Mouse (Mus musculus) heart, embryonic 14.5 days (tissue): ENCODE measurements at regions not wholly inside any gene's neighbourhood (a gene's known extent, or its start where the extent isn't known, plus 50 kb on each side); places are given as distances from the start of the nearest gene placed in this dataset.

ENCODE experiments used
- ATAC-seq: fragments of 200-750 bp; cut with Nextera tagmentation; 2 replicates; pipeline ENCODE4 v1.8.0; 2017; ENCODE audit warnings: low read depth, moderate TSS enrichment; ENCODE audit not compliant: insufficient number of reproducible peaks, insufficient read depth, low FRiP score
- H3K27ac ChIP-seq, 2 experiments: fragments of 200-500 bp in 1 of 2; fragments of 300-500 bp in 1 of 2; sonication (generic) in 1 of 2; replicated peaks in 1 of 2; 2 replicates each; pipeline ENCODE4 v1.5.1; 2012 to 2014; ENCODE audit warnings: low read depth in 2 of 2, low read length in 2 of 2, control low read depth in 1 of 2, mild to moderate bottlenecking in 1 of 2, mixed read lengths in 1 of 2; ENCODE audit not compliant: control insufficient read depth in 1 of 2, insufficient read depth in 1 of 2
- H3K27me3 ChIP-seq: fragments of 300-500 bp; sonication (generic); 2 replicates; pipeline ENCODE4 v1.6.1; 2014; ENCODE audit warnings: mild to moderate bottlenecking, low read length, control low read depth; ENCODE audit not compliant: control insufficient read depth, insufficient read depth
- H3K36me3 ChIP-seq: fragments of 300-500 bp; sonication (generic); 2 replicates; pipeline ENCODE4 v1.6.1; 2014; ENCODE audit warnings: mild to moderate bottlenecking, control low read depth, low read length, mixed read lengths; ENCODE audit not compliant: control insufficient read depth, insufficient read depth
- H3K4me1 ChIP-seq, 2 experiments: fragments of 200-500 bp in 1 of 2; fragments of 300-500 bp in 1 of 2; sonication (generic) in 1 of 2; 2 replicates each; pipeline ENCODE4 v1.6.1; 2012 to 2014; ENCODE audit warnings: low read length in 2 of 2, control low read depth in 1 of 2, mixed read lengths in 1 of 2; ENCODE audit not compliant: control insufficient read depth in 2 of 2, insufficient read depth in 2 of 2
- H3K4me2 ChIP-seq: fragments of 300-500 bp; sonication (generic); 2 replicates; pipeline ENCODE4 v1.6.1; 2014; ENCODE audit warnings: mild to moderate bottlenecking, low read length
- H3K4me3 ChIP-seq, 2 experiments: fragments of 200-500 bp in 1 of 2; fragments of 300-500 bp in 1 of 2; sonication (generic) in 1 of 2; 2 replicates each; pipeline ENCODE4 v1.5.1; 2012 to 2014; ENCODE audit warnings: low read length in 2 of 2, mild to moderate bottlenecking in 2 of 2, control low read depth in 1 of 2, low read depth in 1 of 2, moderate library complexity in 1 of 2; ENCODE audit not compliant: control insufficient read depth in 1 of 2, insufficient read depth in 1 of 2
- H3K9ac ChIP-seq: fragments of 300-500 bp; sonication (generic); 2 replicates; pipeline ENCODE4 v1.6.1; 2014; ENCODE audit warnings: mild to moderate bottlenecking, low read length
- H3K9me3 ChIP-seq: fragments of 300-500 bp; sonication (generic); 2 replicates; pipeline ENCODE4 v1.6.1; 2016; ENCODE audit warnings: low read length, control low read depth; ENCODE audit not compliant: control insufficient read depth
- WGBS: fragments of 180-500 bp; shearing (Covaris S2); extraction: QIAGEN DNeasy Blood & Tissue Kit; methylation state at CpG from one replicate; pipeline ENCODE4 v1.1.7; 2014; 5-methylcytosine and 5-hydroxymethylcytosine counted together

DNA sequence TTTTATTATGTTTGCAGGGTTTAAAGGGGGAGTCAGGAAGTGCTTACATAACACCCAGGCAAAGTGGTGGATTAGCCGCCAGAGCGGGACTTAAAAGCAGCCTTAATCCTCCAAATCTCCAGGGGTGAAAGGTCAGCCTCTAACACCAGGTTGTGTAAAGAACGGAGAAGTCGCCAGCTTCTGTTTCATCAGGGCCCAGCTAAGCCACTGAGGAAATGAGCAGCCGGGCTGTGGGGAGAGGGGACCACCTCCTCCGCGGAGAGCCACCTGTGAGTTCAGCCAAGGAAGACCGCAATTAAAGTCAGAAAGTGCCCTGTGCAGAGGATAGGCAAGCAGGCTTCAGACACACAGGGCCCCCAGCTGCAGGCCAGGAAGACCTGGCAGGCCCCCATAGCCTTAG is 359.8 kb downstream of the En1 start:
- H3K36me3 ChIP-seq = no peaks in the 10 kb centered on the region
- WGBS = 23% methylated on average over 8 of the region's 8 CpGs
- H3K9me3 ChIP-seq = no peaks in the 10 kb centered on the region
- 0 out of 2 replicates have a peak, but pooled peaks cover 5% of the 10 kb centered on the region for H3K27me3 ChIP-seq
- H3K9ac ChIP-seq = no peak overlapping the region
- ATAC-seq = no peak
- H3K4me1 ChIP-seq = no peaks in the 10 kb centered on the region
- no peak overlapping the region for H3K4me2 ChIP-seq
- no peak overlapping the region for H3K27ac ChIP-seq
- H3K4me3 ChIP-seq = no peak overlapping the region

DNA sequence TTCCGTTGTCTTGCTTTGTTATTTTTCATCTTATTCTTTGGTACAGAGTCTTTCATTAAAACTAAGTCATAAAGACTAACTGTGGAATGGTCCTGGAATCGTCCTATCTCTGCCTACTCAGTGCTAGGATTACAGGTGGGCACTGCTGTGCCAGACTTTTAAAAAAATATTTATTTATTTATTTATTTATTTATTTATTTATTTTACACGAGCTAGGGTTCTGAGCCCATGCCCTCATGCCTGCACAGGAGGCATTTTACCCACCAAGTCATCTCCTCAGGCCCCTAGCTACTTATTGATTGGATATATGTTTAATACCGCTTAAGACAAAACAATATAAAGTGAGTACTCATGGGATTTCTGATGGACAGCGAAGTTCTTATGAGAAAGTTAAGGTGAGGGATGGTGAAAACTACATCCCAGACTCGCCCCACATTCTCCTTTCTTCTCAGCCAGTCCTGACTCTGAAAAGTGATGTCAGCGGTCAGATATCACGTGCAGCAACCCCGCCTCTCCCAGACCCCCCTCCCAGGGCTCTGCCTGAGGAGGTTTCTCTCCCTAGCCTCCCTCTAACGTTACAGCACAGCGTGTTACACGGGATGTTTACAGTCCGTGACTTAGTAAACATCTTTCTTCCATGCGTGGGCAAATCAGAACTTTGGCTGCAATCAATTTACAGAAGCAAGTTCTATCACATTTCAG is 361.4 kb downstream of the En1 start:
- 31% methylated on average over 14 of the region's 14 CpGs for WGBS
- 0 out of 2 replicates have a peak, but pooled peaks cover 5% of the 10 kb centered on the region for H3K27me3 ChIP-seq
- no peaks in the 10 kb centered on the region for H3K4me1 ChIP-seq
- H3K4me3 ChIP-seq = peak overlapping the region; percentile 33 to 41
- no peaks in the 10 kb centered on the region for H3K36me3 ChIP-seq
- ATAC-seq = no peak
- H3K27ac ChIP-seq = no peak overlapping the region
- H3K4me2 ChIP-seq = peak overlapping the region; percentile 55
- no peak overlapping the region for H3K9ac ChIP-seq
- no peaks in the 10 kb centered on the region for H3K9me3 ChIP-seq

DNA sequence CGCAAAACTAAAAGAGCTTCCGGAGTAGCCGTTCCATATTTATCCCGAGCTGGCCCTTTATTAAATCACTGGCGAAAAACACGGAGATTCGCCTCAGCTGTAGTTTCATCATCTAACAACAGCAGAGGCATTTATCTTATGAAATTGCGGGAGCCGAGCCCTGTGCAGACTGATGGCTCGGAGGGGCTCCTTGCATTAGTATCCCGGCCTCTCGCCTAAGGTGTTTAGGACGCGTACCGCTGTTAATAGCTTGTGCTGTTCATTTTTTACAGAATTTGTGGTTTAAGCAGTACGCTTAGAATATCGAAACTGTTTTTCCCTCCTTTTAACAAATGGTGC is 361.9 kb downstream of the En1 start:
- no peak for ATAC-seq
- Histone ChIP-seq H3K27ac (no peak overlapping the region), H3K27me3 (0 out of 2 replicates have a peak, but pooled peaks cover 5% of the 10 kb centered on the region), H3K4me2 (peak overlapping the region; percentile 55), H3K4me3 (peak overlapping the region; percentile 33 to 41), H3K9ac (no peak overlapping the region), H3K4me1 (no peaks in the 10 kb centered on the region), H3K36me3 (no peaks in the 10 kb centered on the region), H3K9me3 (no peaks in the 10 kb centered on the region)
- WGBS = 47% methylated on average over 17 of the region's 17 CpGs

- H3K4me1 ChIP-seq = no peaks in the 10 kb centered on the region
- H3K4me3 ChIP-seq = no peak overlapping the region
- WGBS = 60% methylated on average over 3 of the region's 3 CpGs
- no peak for ATAC-seq
- H3K36me3 ChIP-seq = no peaks in the 10 kb centered on the region
- H3K27ac ChIP-seq = no peak overlapping the region
- H3K4me2 ChIP-seq = no peak overlapping the region
- no peak overlapping the region for H3K9ac ChIP-seq
- no peaks in the 10 kb centered on the region for H3K9me3 ChIP-seq
- 0 out of 2 replicates have a peak, but pooled peaks cover 5% of the 10 kb centered on the region for H3K27me3 ChIP-seq
Measured at GRCm38 (mm10) chr1:120966132-120966531, 363.9 kb downstream of the En1 start.

DNA sequence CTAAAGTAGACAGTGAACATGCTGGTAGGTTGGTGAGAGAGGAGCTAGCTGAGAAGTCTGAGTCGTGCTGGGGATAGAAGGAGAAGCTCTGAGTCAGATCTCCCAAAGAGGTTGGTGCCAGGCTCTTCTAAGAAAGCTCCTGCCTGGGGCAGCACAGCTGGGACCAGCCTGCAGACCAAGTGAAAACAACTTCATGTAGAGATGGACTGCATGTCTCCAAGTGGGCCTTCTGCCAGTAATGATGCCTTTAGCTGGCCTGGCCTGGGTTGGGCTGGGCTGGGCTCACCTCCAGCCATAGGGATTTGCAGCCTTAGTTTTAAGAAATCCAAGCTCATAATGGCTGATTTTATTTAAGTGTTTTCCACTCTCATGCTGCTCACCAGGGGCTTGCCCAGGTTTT is 357.7 kb downstream of the Insig2 start:
- H3K27me3 ChIP-seq = no peaks in the 10 kb centered on the region
- ATAC-seq = no peak
- WGBS = 71% methylated on average over 1 of the region's 1 CpGs

DNA sequence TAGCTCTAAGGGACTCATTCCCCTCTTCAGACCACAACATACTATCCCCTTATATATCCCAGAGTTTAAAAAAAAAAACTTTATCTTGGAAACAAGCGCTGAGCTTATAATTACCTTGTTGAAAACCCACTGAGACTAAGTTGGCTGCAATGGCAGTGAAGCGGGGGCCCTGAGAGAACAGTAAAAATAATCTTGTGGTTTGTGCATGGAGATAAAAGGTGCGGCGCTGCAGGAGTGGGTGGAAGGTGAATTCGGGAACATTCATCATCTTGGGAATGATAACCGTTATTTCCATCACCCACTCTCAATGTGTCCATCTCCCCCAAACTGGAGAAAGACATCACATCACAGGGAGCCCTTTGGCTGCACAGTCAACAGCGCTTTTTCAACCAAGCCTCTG is 327.9 kb downstream of the Insig2 start:
- Histone ChIP-seq H3K9ac (no peak overlapping the region), H3K9me3 (peaks cover 6% of the 10 kb centered on the region; the same call in 1 of the 2 replicates), H3K27me3 (no peaks in the 10 kb centered on the region), H3K4me1 (peaks cover 4% of the 10 kb centered on the region in 2 experiments), H3K4me3 (no peak overlapping the region), H3K36me3 (no peaks in the 10 kb centered on the region), H3K4me2 (no peak overlapping the region), H3K27ac (no peak overlapping the region)
- WGBS = 66% methylated on average over 7 of the region's 7 CpGs
- ATAC-seq = no peak

More for the DNA sequence above, 357.7 kb downstream of the Insig2 start:
- no peak overlapping the region for H3K4me2 ChIP-seq
- H3K27ac ChIP-seq = no peak overlapping the region
- no peak overlapping the region for H3K4me3 ChIP-seq
- no peaks in the 10 kb centered on the region for H3K36me3 ChIP-seq
- H3K4me1 ChIP-seq = no peaks in the 10 kb centered on the region
- no peaks in the 10 kb centered on the region for H3K9me3 ChIP-seq
- H3K9ac ChIP-seq = no peak overlapping the region

- H3K9me3 ChIP-seq = peaks cover 9% of the 10 kb centered on the region; the same call in 1 of the 2 replicates
- H3K36me3 ChIP-seq = no peaks in the 10 kb centered on the region
- peaks cover 4% of the 10 kb centered on the region in 2 experiments for H3K4me1 ChIP-seq
- 8% methylated on average over 3 of the region's 3 CpGs for WGBS
- H3K27me3 ChIP-seq = no peaks in the 10 kb centered on the region
- no peak overlapping the region for H3K4me3 ChIP-seq
- peak; percentile 47; the same call in 1 of the 2 replicates for ATAC-seq
- H3K9ac ChIP-seq = no peak overlapping the region
- H3K27ac ChIP-seq = no peak overlapping the region
- no peak overlapping the region for H3K4me2 ChIP-seq
Measured at GRCm38 (mm10) chr1:121005198-121005597, 327.2 kb downstream of the Insig2 start.

- Histone ChIP-seq H3K4me1 (peaks cover 0 to 3% of the 10 kb centered on the region in 2 experiments; a peak in 2 of 4 replicates), H3K36me3 (no peaks in the 10 kb centered on the region), H3K4me3 (no peak overlapping the region), H3K27ac (no peak overlapping the region), H3K9me3 (peaks cover 9% of the 10 kb centered on the region; the same call in 1 of the 2 replicates), H3K27me3 (no peaks in the 10 kb centered on the region), H3K9ac (no peak overlapping the region), H3K4me2 (no peak overlapping the region)
- ATAC-seq = no peak
Measured at GRCm38 (mm10) chr1:121012126-121012525, 320.3 kb downstream of the Insig2 start.
